Mouse (Mus musculus): Measurements from ENCODE around the gene Cacna1g. TPM values are rescaled to one million over a fixed set of nuclear protein-coding genes. Genes with fewer than 3 reads are reported as not detected.

The Cacna1g gene
- total and polyA plus RNA-seq, 3 experiments, result 0.49 to 38.4 TPM; not detected in 1

- no peaks in the 10 kb centered on the region; the same call in 1 of the 2 replicates for H3K9me3 ChIP-seq (replicated peaks)
- no peak overlapping the region for H3K4me3 ChIP-seq (ENCODE audit: low read depth, low read length)
- ATAC-seq (ENCODE audit: extremely low read depth, insufficient number of reproducible peaks, low FRiP score, poor library complexity, severe bottlenecking) (no peak), DNase-seq (ENCODE audit: low spot score) (no peak)
- H3K27me3 ChIP-seq (ENCODE audit: insufficient read depth, low read length), result peaks cover 39% of the 10 kb centered on the region
- no peaks in the 10 kb centered on the region for H3K36me3 ChIP-seq (replicated peaks)
- no peaks in the 10 kb centered on the region for H3K4me1 ChIP-seq (ENCODE audit: insufficient read depth, low read depth, low read length)
- TF ChIP-seq TAL1 (conservative IDR thresholded peaks at IDR 0.05; ENCODE audit: low read depth, low read length) (no peak), POLR2AphosphoS5 (IDR thresholded peaks at IDR 0.05; ENCODE audit: insufficient replicate concordance, low read depth, low read length) (no peak), GATA2 (IDR thresholded peaks at IDR 0.05; ENCODE audit: borderline replicate concordance, low read depth, low read length) (no peak), GATA1 (IDR thresholded peaks at IDR 0.05; ENCODE audit: borderline replicate concordance, low read length) (no peak), CTCF (IDR thresholded peaks at IDR 0.05; ENCODE audit: low read depth, low read length) (no peak)
Measured at GRCm38 (mm10) chr11:94474544-94474910, 529 bp upstream of the Cacna1g start.

GRCm38 (mm10) chr11:94472916-94473706 lies 887 bp downstream of the Cacna1g start:
- Histone ChIP-seq H3K36me3 (replicated peaks) (no peaks in the 10 kb centered on the region), H3K9me3 (replicated peaks) (no peaks in the 10 kb centered on the region; the same call in 1 of the 2 replicates), H3K27me3 (ENCODE audit: insufficient read depth, low read length) (peaks cover 39% of the 10 kb centered on the region), H3K4me1 (ENCODE audit: insufficient read depth, low read depth, low read length) (no peaks in the 10 kb centered on the region), H3K4me3 (ENCODE audit: low read depth, low read length) (no peak overlapping the region)
- TF ChIP-seq CTCF (IDR thresholded peaks at IDR 0.05; ENCODE audit: low read depth, low read length), result no peak
- no peak for TF ChIP-seq GATA1 (IDR thresholded peaks at IDR 0.05; ENCODE audit: borderline replicate concordance, low read length)
- no peak for TF ChIP-seq GATA2 (IDR thresholded peaks at IDR 0.05; ENCODE audit: borderline replicate concordance, low read depth, low read length)
- TF ChIP-seq TAL1 (conservative IDR thresholded peaks at IDR 0.05; ENCODE audit: low read depth, low read length), result no peak
- no peak for TF ChIP-seq POLR2AphosphoS5 (IDR thresholded peaks at IDR 0.05; ENCODE audit: insufficient replicate concordance, low read depth, low read length)
- no peak for DNase-seq (ENCODE audit: low spot score)
- no peak for ATAC-seq (ENCODE audit: extremely low read depth, insufficient number of reproducible peaks, low FRiP score, poor library complexity, severe bottlenecking)

GRCm38 (mm10) chr11:94472585-94472915 lies 1.4 kb downstream of the Cacna1g start:
- Histone ChIP-seq H3K4me3 (ENCODE audit: low read depth, low read length) (no peak overlapping the region), H3K4me1 (ENCODE audit: insufficient read depth, low read depth, low read length) (no peaks in the 10 kb centered on the region), H3K9me3 (replicated peaks) (no peaks in the 10 kb centered on the region; the same call in 1 of the 2 replicates), H3K27me3 (ENCODE audit: insufficient read depth, low read length) (peaks cover 34% of the 10 kb centered on the region), H3K36me3 (replicated peaks) (no peaks in the 10 kb centered on the region)
- ATAC-seq (ENCODE audit: extremely low read depth, insufficient number of reproducible peaks, low FRiP score, poor library complexity, severe bottlenecking), result no peak
- TF ChIP-seq GATA1 (IDR thresholded peaks at IDR 0.05; ENCODE audit: borderline replicate concordance, low read length), result no peak
- no peak for TF ChIP-seq GATA2 (IDR thresholded peaks at IDR 0.05; ENCODE audit: borderline replicate concordance, low read depth, low read length)
- TF ChIP-seq CTCF (IDR thresholded peaks at IDR 0.05; ENCODE audit: low read depth, low read length), result no peak
- TF ChIP-seq POLR2AphosphoS5 (IDR thresholded peaks at IDR 0.05; ENCODE audit: insufficient replicate concordance, low read depth, low read length), result no peak
- no peak for TF ChIP-seq TAL1 (conservative IDR thresholded peaks at IDR 0.05; ENCODE audit: low read depth, low read length)
- no peak for DNase-seq (ENCODE audit: low spot score)

GRCm38 (mm10) chr11:94471740-94472584 lies 2.0 kb downstream of the Cacna1g start:
- peaks cover 34% of the 10 kb centered on the region for H3K27me3 ChIP-seq (ENCODE audit: insufficient read depth, low read length)
- H3K4me1 ChIP-seq (ENCODE audit: insufficient read depth, low read depth, low read length), result no peaks in the 10 kb centered on the region
- H3K9me3 ChIP-seq (replicated peaks), result no peaks in the 10 kb centered on the region; the same call in 1 of the 2 replicates
- DNase-seq (ENCODE audit: low spot score), result no peak
- ATAC-seq (ENCODE audit: extremely low read depth, insufficient number of reproducible peaks, low FRiP score, poor library complexity, severe bottlenecking), result no peak
- H3K4me3 ChIP-seq (ENCODE audit: low read depth, low read length), result no peak overlapping the region
- H3K36me3 ChIP-seq (replicated peaks), result no peaks in the 10 kb centered on the region
- TF ChIP-seq GATA2 (IDR thresholded peaks at IDR 0.05; ENCODE audit: borderline replicate concordance, low read depth, low read length) (no peak), CTCF (IDR thresholded peaks at IDR 0.05; ENCODE audit: low read depth, low read length) (no peak), POLR2AphosphoS5 (IDR thresholded peaks at IDR 0.05; ENCODE audit: insufficient replicate concordance, low read depth, low read length) (no peak), TAL1 (conservative IDR thresholded peaks at IDR 0.05; ENCODE audit: low read depth, low read length) (no peak), GATA1 (IDR thresholded peaks at IDR 0.05; ENCODE audit: borderline replicate concordance, low read length) (no peak)

- TF ChIP-seq GATA1 (IDR thresholded peaks at IDR 0.05; ENCODE audit: borderline replicate concordance, low read length) (no peak), POLR2AphosphoS5 (IDR thresholded peaks at IDR 0.05; ENCODE audit: insufficient replicate concordance, low read depth, low read length) (no peak), TAL1 (conservative IDR thresholded peaks at IDR 0.05; ENCODE audit: low read depth, low read length) (no peak), GATA2 (IDR thresholded peaks at IDR 0.05; ENCODE audit: borderline replicate concordance, low read depth, low read length) (no peak), CTCF (IDR thresholded peaks at IDR 0.05; ENCODE audit: low read depth, low read length) (no peak)
- Histone ChIP-seq H3K36me3 (replicated peaks) (no peaks in the 10 kb centered on the region), H3K4me3 (ENCODE audit: low read depth, low read length) (no peak overlapping the region), H3K9me3 (replicated peaks) (no peaks in the 10 kb centered on the region; the same call in 1 of the 2 replicates), H3K4me1 (ENCODE audit: insufficient read depth, low read depth, low read length) (no peaks in the 10 kb centered on the region), H3K27me3 (ENCODE audit: insufficient read depth, low read length) (peaks cover 34% of the 10 kb centered on the region)
- no peak for ATAC-seq (ENCODE audit: extremely low read depth, insufficient number of reproducible peaks, low FRiP score, poor library complexity, severe bottlenecking)
- DNase-seq (ENCODE audit: low spot score), result no peak
Measured at GRCm38 (mm10) chr11:94470391-94470790, 3.6 kb downstream of the Cacna1g start.
